Mouse (Mus musculus) spleen, postnatal 36 days (tissue): ENCODE data around the gene Lgalsl.

Experiments
- DNase-seq, 2 experiments: peaks; one replicate each; pipeline ENCODE4 v3.0.0; 2022; ENCODE audit warnings: low spot score in 2 of 2, mixed read lengths in 1 of 2

Gene Lgalsl

GRCm38 (mm10) chr11:20823961-20824360, 6.9 kb downstream of the Lgalsl start:
- no peak for DNase-seq

- DNase-seq = no peak
Observed at GRCm38 (mm10) chr11:20823301-20823700, 7.6 kb downstream of the Lgalsl start.

DNA sequence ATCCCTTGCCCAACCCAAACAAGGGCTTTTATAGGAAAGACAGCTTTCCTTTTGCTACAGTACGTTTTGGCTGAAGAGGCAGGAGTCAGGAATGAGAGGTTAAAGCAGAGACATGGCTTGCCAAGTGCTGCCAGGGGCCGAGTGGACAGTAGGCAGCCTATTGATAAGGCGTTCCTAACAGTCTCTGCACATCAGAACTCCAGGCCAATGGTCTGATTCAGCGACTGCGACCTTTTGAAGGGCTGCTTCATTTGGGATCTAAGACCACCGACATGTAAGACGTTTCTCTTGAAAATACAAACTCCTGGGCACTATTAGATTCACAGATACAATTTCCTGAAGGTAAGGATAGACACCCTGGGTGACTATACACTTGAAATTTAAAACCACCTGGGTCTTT, 9.5 kb downstream of the Lgalsl start:
- no peak for DNase-seq

GRCm38 (mm10) chr11:20813901-20814523, 16.8 kb downstream of the Lgalsl start:
- DNase-seq = no peak

- DNase-seq = no peak
Observed at GRCm38 (mm10) chr11:20812153-20812887, 18.5 kb downstream of the Lgalsl start.

GRCm38 (mm10) chr11:20806659-20807058, 24.2 kb downstream of the Lgalsl start:
- DNase-seq = no peak

GRCm38 (mm10) chr11:20805604-20806249, 25.1 kb downstream of the Lgalsl start:
- DNase-seq = no peak

DNA sequence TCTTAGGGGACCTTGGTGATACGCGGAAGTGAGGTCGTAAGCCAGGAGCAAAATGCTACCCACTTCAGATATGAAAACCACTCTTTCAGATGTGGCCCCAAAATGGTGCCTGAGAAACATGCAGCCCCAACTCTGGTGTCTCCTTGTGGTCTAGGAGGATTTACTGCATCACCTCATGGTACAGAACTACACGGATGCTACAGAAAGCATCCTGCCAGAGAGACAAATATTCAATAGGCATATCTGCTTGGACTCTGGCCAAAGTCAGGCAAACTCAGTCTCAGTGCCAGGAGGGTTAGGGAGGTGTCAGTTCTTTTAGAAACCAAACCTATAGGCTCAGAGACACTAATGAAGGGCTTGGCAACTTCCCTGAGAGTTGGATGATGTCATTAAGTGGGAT, 26.4 kb downstream of the Lgalsl start:
- DNase-seq = no peak

DNA sequence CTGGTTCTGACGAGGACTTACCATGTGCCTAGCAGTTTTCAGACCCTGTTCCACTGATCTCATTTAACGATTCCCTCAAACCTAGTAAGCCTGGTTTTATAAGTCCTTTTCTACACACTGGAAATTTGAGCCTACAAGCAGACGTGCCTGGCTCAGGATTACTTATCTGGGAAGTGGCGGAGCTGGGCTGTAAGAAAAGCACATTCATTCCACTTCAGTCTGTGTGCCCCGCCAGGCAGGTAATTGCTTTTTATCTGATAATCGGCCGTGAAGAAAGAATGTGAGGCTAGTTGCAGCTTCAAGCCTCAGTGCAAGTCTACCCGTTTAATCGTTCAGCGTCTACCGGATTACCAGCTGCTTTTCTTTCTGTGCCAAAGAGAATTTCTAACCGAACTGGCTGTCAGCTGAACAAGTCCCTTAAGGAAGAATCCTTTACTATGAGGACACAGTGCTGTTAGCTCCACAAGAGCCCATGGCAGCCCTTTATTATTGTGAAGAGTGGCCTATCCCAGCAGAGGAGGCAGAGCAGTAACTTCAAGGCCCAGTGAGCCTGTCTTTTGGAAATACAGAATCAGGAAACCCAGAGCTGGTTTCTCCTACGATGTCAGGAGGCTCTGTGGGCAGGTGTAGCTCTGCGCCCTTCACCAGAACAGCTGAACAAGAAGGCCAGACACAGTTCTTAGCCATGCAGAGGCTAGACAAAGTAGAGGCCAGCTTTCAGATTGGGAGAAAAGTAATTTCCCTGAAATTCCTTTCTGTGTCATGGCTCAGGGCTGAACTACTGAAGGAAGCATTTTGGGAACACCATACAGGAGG, 30.4 kb downstream of the Lgalsl start:
- no peak for DNase-seq

DNA sequence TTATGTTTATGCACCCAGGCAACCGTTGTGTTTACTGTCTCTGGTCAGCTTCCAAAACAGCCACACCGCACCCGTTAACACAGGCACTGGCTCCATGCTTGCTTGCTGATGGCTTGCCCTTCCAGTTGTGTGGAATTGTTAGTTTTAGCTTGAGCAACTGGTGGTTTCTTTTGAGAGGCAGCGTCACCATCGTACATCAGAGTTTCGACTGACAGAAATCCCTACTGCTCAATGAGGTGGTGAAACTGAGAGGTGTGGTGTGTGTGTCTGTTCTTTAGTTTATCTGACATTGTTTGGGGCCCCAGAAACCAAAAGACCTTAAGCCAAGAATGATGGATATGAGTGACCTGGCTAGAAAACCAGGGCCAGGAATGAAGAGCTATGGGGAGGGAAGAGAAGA, 33.0 kb downstream of the Lgalsl start:
- DNase-seq = no peak

DNA sequence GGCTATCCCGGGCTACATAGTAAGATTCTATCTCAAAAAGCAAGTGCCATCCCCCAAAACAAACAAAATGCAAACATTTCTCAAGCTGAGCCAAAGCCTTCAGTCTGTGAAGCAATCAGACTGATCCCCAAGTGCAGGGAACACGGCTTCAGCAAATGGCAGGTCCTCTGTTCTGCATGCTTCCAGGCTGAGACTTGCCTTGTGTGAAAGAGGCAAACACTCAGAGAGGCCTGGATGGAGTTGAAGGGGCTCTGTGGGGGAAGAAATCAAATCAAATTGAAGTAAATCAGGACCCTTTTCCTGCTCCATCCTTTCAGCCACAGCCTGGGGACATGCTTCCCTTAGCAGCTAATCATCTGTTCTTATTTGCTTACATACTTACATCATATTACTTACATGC, 35.4 kb downstream of the Lgalsl start:
- no peak for DNase-seq

- no peak for DNase-seq
Observed at GRCm38 (mm10) chr11:20794913-20795254, 36.0 kb downstream of the Lgalsl start.

DNA sequence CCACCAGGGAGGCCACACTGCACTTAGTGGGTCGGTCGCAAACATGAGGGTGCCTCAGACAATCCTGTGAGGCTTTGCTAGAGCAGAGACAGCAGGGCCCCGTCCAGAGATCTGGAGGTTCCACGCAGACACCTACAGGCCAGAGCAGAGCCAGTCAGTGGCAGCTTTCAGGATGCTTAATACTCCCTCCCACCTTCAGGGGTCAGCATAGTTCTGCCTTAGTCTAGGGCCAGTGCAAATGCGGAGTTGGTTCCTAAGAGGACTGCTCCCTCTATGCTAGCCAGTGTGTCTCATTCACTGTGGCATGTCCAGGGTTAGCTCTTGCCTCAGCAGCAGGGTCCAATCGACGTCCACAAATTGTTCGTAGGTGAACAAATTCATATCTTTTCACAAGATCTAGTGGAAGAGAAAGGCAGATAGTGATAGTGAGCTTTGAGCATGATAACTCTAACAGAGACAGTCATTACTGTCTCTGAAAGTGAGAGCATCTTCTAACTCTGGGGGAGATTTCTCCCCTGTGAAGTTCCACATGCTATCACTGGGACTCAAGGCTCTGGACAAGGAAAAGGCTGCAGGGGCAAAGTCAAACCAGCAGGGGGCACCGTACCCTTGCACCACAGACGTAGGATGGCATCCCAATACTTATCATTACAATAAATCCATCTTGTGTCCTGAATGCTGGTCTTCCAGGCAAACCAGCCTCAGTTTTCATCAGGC, 36.5 kb downstream of the Lgalsl start:
- peak; percentile 68 to 69 for DNase-seq

- DNase-seq = no peak
Observed at GRCm38 (mm10) chr11:20793676-20794075, 37.2 kb downstream of the Lgalsl start.

GRCm38 (mm10) chr11:20792667-20793066, 38.2 kb downstream of the Lgalsl start:
- DNase-seq = no peak

- no peak for DNase-seq
Observed at GRCm38 (mm10) chr11:20791334-20791733, 39.5 kb downstream of the Lgalsl start.

DNA sequence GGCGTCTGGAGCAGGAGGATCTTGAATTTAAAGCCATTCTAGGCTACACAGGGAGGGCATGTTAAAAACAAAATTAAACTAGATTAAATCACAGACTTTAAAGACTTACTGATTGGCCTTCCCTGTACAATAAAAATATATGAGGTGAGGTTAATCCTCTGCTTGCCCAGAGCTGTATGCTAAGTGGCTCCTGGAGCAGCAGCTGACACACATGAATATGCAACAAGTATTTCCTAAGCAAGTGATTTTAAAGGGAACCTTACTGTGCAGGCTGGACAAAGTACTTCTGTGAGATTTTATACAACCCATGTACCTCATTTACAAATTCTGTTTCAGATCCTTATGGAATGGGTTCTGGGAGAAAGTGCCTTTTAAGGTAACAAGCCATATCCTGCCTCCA, 41.8 kb downstream of the Lgalsl start:
- DNase-seq = no peak

GRCm38 (mm10) chr11:20788070-20788469, 42.8 kb downstream of the Lgalsl start:
- DNase-seq = no peak

DNA sequence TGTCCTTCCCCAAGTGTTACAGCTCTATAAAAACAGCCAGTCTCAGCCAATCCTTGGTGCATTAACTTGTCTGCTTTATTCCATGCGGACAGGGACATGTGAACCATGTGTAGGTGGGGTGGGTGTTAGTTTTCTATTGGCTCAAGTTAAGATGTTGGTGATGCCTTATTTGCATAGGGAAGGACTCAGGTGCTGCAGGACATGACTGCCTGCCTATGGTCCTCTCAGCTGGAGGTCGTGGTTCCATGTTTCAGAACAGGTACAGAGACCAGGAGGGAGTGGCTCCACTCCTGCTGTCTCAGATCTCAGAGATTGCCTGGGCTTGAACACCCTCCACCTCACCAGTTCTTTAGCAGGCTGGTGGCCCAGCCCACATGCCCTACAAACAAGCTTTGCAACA, 44.7 kb downstream of the Lgalsl start:
- DNase-seq = no peak

GRCm38 (mm10) chr11:20785186-20785585, 45.7 kb downstream of the Lgalsl start:
- no peak for DNase-seq

- DNase-seq = no peak
Observed at GRCm38 (mm10) chr11:20784776-20785175, 46.1 kb downstream of the Lgalsl start.

- DNase-seq = no peak
Observed at GRCm38 (mm10) chr11:20783467-20783866, 47.4 kb downstream of the Lgalsl start.
